Mouse (Mus musculus): ENCODE data around the gene Lsm12.

DNA sequence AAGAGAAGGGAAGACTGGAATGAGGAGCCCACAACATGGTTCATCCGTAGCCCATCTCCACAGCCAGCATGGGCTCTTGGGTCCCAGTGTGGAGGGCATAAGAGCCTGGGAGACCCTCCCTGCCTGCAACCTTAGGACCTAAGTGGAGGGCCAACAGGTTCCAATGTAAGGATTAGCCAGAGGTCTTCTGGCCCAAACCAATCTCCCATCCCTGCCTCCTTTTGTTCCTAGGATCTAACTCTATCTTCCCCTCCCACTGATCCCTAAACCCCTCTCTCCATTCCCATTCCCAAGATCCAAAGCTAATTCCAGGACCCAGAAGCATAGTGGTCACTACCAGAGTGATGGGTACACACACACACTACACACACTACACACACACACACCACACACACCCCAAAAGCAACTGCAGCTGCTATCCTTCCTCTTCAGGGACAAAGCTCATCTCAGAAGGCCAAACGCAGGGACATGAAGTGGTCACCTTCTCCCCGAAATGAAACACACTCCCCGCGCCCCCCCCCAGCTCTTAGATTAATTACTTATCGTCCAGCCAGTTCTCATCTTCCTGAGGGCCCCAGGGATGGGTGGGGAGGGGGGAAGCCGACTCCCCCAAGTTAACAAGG is 43.7 kb upstream of the Lsm12 start:
- TF ChIP-seq CTCF (IDR thresholded peaks at IDR 0.05) (no peak), EP300 (IDR thresholded peaks at IDR 0.05) (no peak)

Measured in lung, postnatal 0 days (tissue).